Mouse (Mus musculus) heart, adult 9 months (tissue): ENCODE results near the gene Dnajc6.

Experiments
- DNase-seq, 2 experiments: peaks; one replicate each; pipeline ENCODE4 v3.0.0; 2022; ENCODE audit warnings: low spot score in 2 of 2

Dnajc6 gene

GRCm38 (mm10) chr4:101689241-101689640 lies 192.8 kb downstream of the Dnajc6 start:
- DNase-seq, result no peak

GRCm38 (mm10) chr4:101689645-101690044 lies 193.2 kb downstream of the Dnajc6 start:
- DNase-seq, result peak; percentile 37 to 65
